Mouse (Mus musculus) intestine, postnatal 0 days (tissue): ENCODE measurements around the gene Speer4d. TPM values are rescaled to one million over a fixed set of nuclear protein-coding genes. Genes with fewer than 3 reads are reported as not detected.
"Not testable (repeated sequence)": the region's sequence is repeated elsewhere in the genome, so short reads cannot be mapped to it uniquely, and the experiment has no call there.

ENCODE experiments used
- ATAC-seq: fragments of 200-750 bp; cut with Nextera tagmentation; 2 replicates; pipeline ENCODE4 v1.8.0; 2017; ENCODE audit warnings: mild to moderate bottlenecking, moderate TSS enrichment, moderate library complexity
- H3K27ac ChIP-seq: fragments of 300-500 bp; sonication (generic); 2 replicates; pipeline ENCODE4 v1.5.1; 2014; ENCODE audit warnings: mild to moderate bottlenecking, low read depth, low read length, moderate library complexity
- H3K27me3 ChIP-seq: fragments of 300-500 bp; sonication (generic); replicated peaks from 2 replicates; pipeline ENCODE4 v1.6.1; 2014; ENCODE audit warnings: low read length, mixed read lengths; ENCODE audit not compliant: control insufficient read depth, insufficient read depth
- H3K36me3 ChIP-seq: fragments of 300-500 bp; sonication (generic); 2 replicates; pipeline ENCODE4 v1.6.1; 2014; ENCODE audit warnings: mild to moderate bottlenecking, moderate library complexity; ENCODE audit not compliant: control insufficient read depth, insufficient read depth
- H3K4me1 ChIP-seq: fragments of 300-500 bp; sonication (generic); replicated peaks from 2 replicates; pipeline ENCODE4 v1.6.1; 2014; ENCODE audit warnings: antibody characterized with exemption, low read length, mixed read lengths; ENCODE audit not compliant: control insufficient read depth, insufficient read depth
- H3K4me2 ChIP-seq: fragments of 300-500 bp; sonication (generic); replicated peaks from 2 replicates; pipeline ENCODE4 v1.6.1; 2014; ENCODE audit warnings: low read depth, mild to moderate bottlenecking, moderate library complexity
- H3K4me3 ChIP-seq: fragments of 300-500 bp; sonication (generic); 2 replicates; pipeline ENCODE4 v1.5.1; 2014; ENCODE audit warnings: low read depth, low read length
- H3K9ac ChIP-seq: fragments of 300-500 bp; sonication (generic); 2 replicates; pipeline ENCODE4 v1.6.1; 2014; ENCODE audit warnings: mild to moderate bottlenecking, low read depth, low read length
- H3K9me3 ChIP-seq: fragments of 300-500 bp; sonication (generic); 2 replicates; pipeline ENCODE4 v1.6.1; 2016; ENCODE audit warnings: mixed run types; ENCODE audit not compliant: control insufficient read depth
- CTCF ChIP-seq: sonication (generic); IDR thresholded peaks from 2 replicates; pipeline ENCODE4 v1.5.1; 2016; ENCODE audit warnings: low read depth, mild to moderate bottlenecking, control low read depth, antibody characterized with exemption, moderate library complexity
- WGBS: fragments of 180-500 bp; shearing (Covaris S2); extraction: QIAGEN DNeasy Blood & Tissue Kit; methylation state at CpG from one replicate; pipeline ENCODE4 v1.1.7; 2014; 5-methylcytosine and 5-hydroxymethylcytosine counted together
- polyA plus RNA-seq: library from polyadenylated mRNA; unstranded; fragments of >200 nt; fragmentation: Nextera tagmentation; extraction: Ambion mirVana; gene quantifications from 2 replicates; pipeline ENCODE4 v1.2.1, GENCODE M21; 2015

The Speer4d gene
- polyA plus RNA-seq, 1 experiment from 2014 or later, result not detected

GRCm38 (mm10) chr5:15610695-15611094, 8.2 kb upstream of the Speer4d start:
- not testable (repeated sequence) for H3K4me1 ChIP-seq, H3K9me3 ChIP-seq, H3K9ac ChIP-seq, H3K27me3 ChIP-seq, H3K4me2 ChIP-seq, H3K4me3 ChIP-seq, H3K27ac ChIP-seq, H3K36me3 ChIP-seq, ATAC-seq
- peak; percentile 51 for TF ChIP-seq CTCF
- WGBS, result 1% methylated on average over 1 of the region's 1 CpGs

GRCm38 (mm10) chr5:15616195-15616594, 2.7 kb upstream of the Speer4d start:
- H3K36me3 ChIP-seq, ATAC-seq: not testable (repeated sequence)

GRCm38 (mm10) chr5:15628136-15628535, 9.3 kb downstream of the Speer4d start:
- peak; percentile 49 for TF ChIP-seq CTCF
- H3K36me3 ChIP-seq, H3K9me3 ChIP-seq, ATAC-seq, H3K4me3 ChIP-seq, H3K27me3 ChIP-seq, H3K27ac ChIP-seq, H3K4me2 ChIP-seq, H3K4me1 ChIP-seq, H3K9ac ChIP-seq: not testable (repeated sequence)
- 18% methylated on average over 1 of the region's 1 CpGs for WGBS

More at GRCm38 (mm10) chr5:15616195-15616594, 2.7 kb upstream of the Speer4d start:
- H3K9me3 ChIP-seq, H3K4me3 ChIP-seq, H3K27me3 ChIP-seq, H3K4me2 ChIP-seq, H3K4me1 ChIP-seq, H3K9ac ChIP-seq, H3K27ac ChIP-seq: not testable (repeated sequence)
- WGBS, result 80% methylated on average over 3 of the region's 3 CpGs

- not testable (repeated sequence) for ATAC-seq
These were observed 11.2 kb downstream of the Speer4d start for GRCm38 (mm10) chr5:15630068-15630467.

GRCm38 (mm10) chr5:15637637-15638036, 18.8 kb downstream of the Speer4d start:
- WGBS, result 66% methylated on average over 2 of the region's 2 CpGs
- H3K9me3 ChIP-seq, result not testable (repeated sequence)

More at GRCm38 (mm10) chr5:15630068-15630467, 11.2 kb downstream of the Speer4d start:
- 29% methylated on average over 5 of the region's 5 CpGs for WGBS
- not testable (repeated sequence) for H3K4me3 ChIP-seq, H3K9me3 ChIP-seq, H3K4me1 ChIP-seq, H3K36me3 ChIP-seq, H3K27me3 ChIP-seq, H3K27ac ChIP-seq, H3K4me2 ChIP-seq, H3K9ac ChIP-seq
- peak; percentile 44 for TF ChIP-seq CTCF

GRCm38 (mm10) chr5:15645707-15646106, 26.8 kb downstream of the Speer4d start:
- not testable (repeated sequence) for H3K36me3 ChIP-seq, H3K4me2 ChIP-seq, H3K27ac ChIP-seq, H3K9ac ChIP-seq, H3K9me3 ChIP-seq, H3K4me1 ChIP-seq, H3K4me3 ChIP-seq, H3K27me3 ChIP-seq, ATAC-seq
- WGBS, result 26% methylated on average over 6 of the region's 6 CpGs
- TF ChIP-seq CTCF, result peak; percentile 37

More at GRCm38 (mm10) chr5:15637637-15638036, 18.8 kb downstream of the Speer4d start:
- ATAC-seq, result peak; percentile 53; the same call in 1 of the 2 replicates
- H3K36me3 ChIP-seq, H3K9ac ChIP-seq, H3K27ac ChIP-seq, H3K4me3 ChIP-seq, H3K4me1 ChIP-seq, H3K4me2 ChIP-seq, H3K27me3 ChIP-seq: not testable (repeated sequence)

- 68% methylated on average over 2 of the region's 2 CpGs for WGBS
- not testable (repeated sequence) for H3K27me3 ChIP-seq, H3K4me2 ChIP-seq, ATAC-seq, H3K4me3 ChIP-seq, H3K4me1 ChIP-seq, H3K36me3 ChIP-seq, H3K27ac ChIP-seq, H3K9me3 ChIP-seq, H3K9ac ChIP-seq
- TF ChIP-seq CTCF, result peak; percentile 29; the same call in 1 of the 2 replicates
These were observed 33.5 kb downstream of the Speer4d start for GRCm38 (mm10) chr5:15652334-15652733.

GRCm38 (mm10) chr5:15656959-15657358, 38.1 kb downstream of the Speer4d start, which contains the start of gene 4930572O03Rik:
Gene 4930572O03Rik (minus strand): TSS chr5:15657059.
- H3K9ac ChIP-seq, H3K27me3 ChIP-seq, ATAC-seq, H3K4me3 ChIP-seq, H3K4me1 ChIP-seq, H3K9me3 ChIP-seq, H3K4me2 ChIP-seq, H3K36me3 ChIP-seq, H3K27ac ChIP-seq: not testable (repeated sequence)
- WGBS, result 65% methylated on average over 1 of the region's 1 CpGs

GRCm38 (mm10) chr5:15663847-15664246, 45.0 kb downstream of the Speer4d start:
- not testable (repeated sequence) for ATAC-seq, H3K4me1 ChIP-seq, H3K4me3 ChIP-seq, H3K9ac ChIP-seq, H3K36me3 ChIP-seq, H3K4me2 ChIP-seq, H3K9me3 ChIP-seq, H3K27ac ChIP-seq, H3K27me3 ChIP-seq
- WGBS, result 76% methylated on average over 7 of the region's 7 CpGs
